Mouse (Mus musculus): ENCODE results near the gene Eda. TPM values are rescaled to one million over a fixed set of nuclear protein-coding genes. Genes with fewer than 3 reads are reported as not detected.

The Eda gene
- polyA plus RNA-seq, 1 experiment from 2014 or later = 2.0 TPM

GRCm38 (mm10) chrX:100443532-100443931 is 468.1 kb downstream of the Eda start:
- H3K27me3 ChIP-seq (ENCODE audit: control insufficient read depth, insufficient read depth, low read depth, low read length) = peaks cover 6% of the 10 kb centered on the region
- H3K4me2 ChIP-seq (ENCODE audit: low read length) = no peak overlapping the region
- 84% methylated on average over 7 of the region's 7 CpGs for WGBS
- no peak for ATAC-seq
- H3K9ac ChIP-seq (ENCODE audit: low read depth, low read length) = no peak overlapping the region
- no peaks in the 10 kb centered on the region for H3K36me3 ChIP-seq (ENCODE audit: control insufficient read depth, insufficient read depth, low read length)
- no peak overlapping the region for H3K4me3 ChIP-seq (ENCODE audit: low read depth, low read length)
- no peaks in the 10 kb centered on the region for H3K4me1 ChIP-seq (ENCODE audit: control insufficient read depth, insufficient read depth, low read length)
- H3K27ac ChIP-seq (ENCODE audit: low read length) = no peak overlapping the region
- H3K9me3 ChIP-seq (replicated peaks; ENCODE audit: control insufficient read depth, low read length, poor library complexity, severe bottlenecking) = no peaks in the 10 kb centered on the region

MicroRNAs within 50 kb of the gene (microRNA counts, 519-probe panel; counts per million panel counts)
- microRNA mmu-miR-676 = 2,462 counts per million, percentile 73 among the panel's probes with 10 or more counts

Small RNA genes within 50 kb of the gene (microRNA-seq; reads per million reads assigned to microRNA genes)
- gene Mir676 = 685 reads per million, percentile 76 among the genes with 10 or more reads in this experiment

Other genes with a start within 250 kb of the Eda start
- gene Tmem28, start 154.6 kb upstream of the Eda start, polyA plus RNA-seq (2015; fragmentation: Nextera tagmentation; extraction: Ambion mirVana) = 1.5 and 1.6 TPM in 2 replicates